Mouse (Mus musculus) liver, embryonic 11.5 days (tissue): Measurements from ENCODE around the gene Kcmf1. TPM values are rescaled to one million over a fixed set of nuclear protein-coding genes. Genes with fewer than 3 reads are reported as not detected.
"Not testable (repeated sequence)": the region's sequence is repeated elsewhere in the genome, so short reads cannot be mapped to it uniquely, and the experiment has no call there.

Source experiments
- ATAC-seq: fragments of 200-750 bp; cut with Nextera tagmentation; replicated peaks from 2 replicates; pipeline ENCODE4 v1.8.0; 2017; ENCODE audit warnings: moderate number of reproducible peaks, mild to moderate bottlenecking, moderate TSS enrichment, moderate library complexity; ENCODE audit not compliant: low FRiP score
- DNase-seq: peaks from one replicate; pipeline ENCODE4 v3.0.0-alpha.2; 2017; ENCODE audit warnings: low spot score
- H3K27ac ChIP-seq: fragments of 300-500 bp; sonication (generic); 2 replicates; pipeline ENCODE4 v1.5.1; 2014; ENCODE audit warnings: mild to moderate bottlenecking, low read depth, low read length, control low read depth
- H3K27me3 ChIP-seq: fragments of 300-500 bp; sonication (generic); replicated peaks from 2 replicates; pipeline ENCODE4 v1.6.1; 2014; ENCODE audit warnings: low read length, mixed read lengths; ENCODE audit not compliant: control insufficient read depth, insufficient read depth
- H3K36me3 ChIP-seq: fragments of 300-500 bp; sonication (generic); 2 replicates; pipeline ENCODE4 v1.6.1; 2014; ENCODE audit warnings: mild to moderate bottlenecking, low read length, moderate library complexity, mixed read lengths; ENCODE audit not compliant: control insufficient read depth, insufficient read depth
- H3K4me1 ChIP-seq: fragments of 300-500 bp; sonication (generic); replicated peaks from 2 replicates; pipeline ENCODE4 v1.6.1; 2014; ENCODE audit warnings: low read length, mixed read lengths; ENCODE audit not compliant: control insufficient read depth, insufficient read depth
- H3K4me2 ChIP-seq: fragments of 300-500 bp; sonication (generic); 2 replicates; pipeline ENCODE4 v1.6.1; 2014; ENCODE audit warnings: mild to moderate bottlenecking, control low read depth, moderate library complexity
- H3K4me3 ChIP-seq: fragments of 300-500 bp; sonication (generic); 2 replicates; pipeline ENCODE4 v1.5.1; 2014; ENCODE audit warnings: low read depth, low read length, control low read depth
- H3K9ac ChIP-seq: fragments of 300-500 bp; sonication (generic); 2 replicates; pipeline ENCODE4 v1.6.1; 2014; ENCODE audit warnings: low read depth, low read length, control low read depth
- H3K9me3 ChIP-seq: fragments of 300-500 bp; sonication (generic); 2 replicates; pipeline ENCODE4 v1.6.1; 2016; ENCODE audit warnings: low read length, inconsistent platforms, mixed read lengths; ENCODE audit not compliant: control insufficient read depth
- WGBS: fragments of 180-500 bp; shearing (Covaris S2); extraction: QIAGEN DNeasy Blood & Tissue Kit; methylation state at CpG from one replicate; pipeline ENCODE4 v1.1.7; 2014; 5-methylcytosine and 5-hydroxymethylcytosine counted together
- polyA plus RNA-seq: library from polyadenylated mRNA; unstranded; fragments of >200 nt; fragmentation: Nextera tagmentation; extraction: Ambion mirVana; gene quantifications from 2 replicates; pipeline ENCODE4 v1.2.1, GENCODE M21; 2014

Gene Kcmf1
- polyA plus RNA-seq, 1 experiment from 2014 or later = 40.6 TPM

DNA sequence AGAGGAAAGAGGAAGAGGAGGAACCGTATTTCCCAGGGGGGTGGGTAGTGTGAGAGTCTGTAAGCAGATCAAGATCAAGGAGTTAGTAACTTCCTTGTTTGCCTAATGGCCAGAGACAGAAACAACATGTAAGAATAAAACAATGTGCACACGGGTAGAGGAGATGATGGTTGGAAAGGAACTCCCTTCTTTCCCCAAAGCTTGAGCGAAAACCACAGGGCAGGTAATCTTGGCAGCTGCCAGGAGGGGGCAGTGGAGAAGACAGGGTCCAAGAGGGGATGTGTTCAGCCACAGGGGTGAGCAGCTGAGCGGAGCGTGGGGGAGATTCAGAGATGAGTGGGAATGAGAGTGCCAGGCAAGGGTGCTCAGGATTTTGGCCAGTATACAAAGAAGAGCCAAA, 48.1 kb downstream of the Kcmf1 start:
- DNase-seq (no peak), ATAC-seq (no peak)
- Histone ChIP-seq H3K4me1 (no peaks in the 10 kb centered on the region), H3K9me3 (peaks cover 2% of the 10 kb centered on the region; the same call in 1 of the 2 replicates), H3K36me3 (peaks cover 41% of the 10 kb centered on the region), H3K4me2 (no peak overlapping the region), H3K9ac (no peak overlapping the region), H3K4me3 (no peak overlapping the region), H3K27me3 (no peaks in the 10 kb centered on the region), H3K27ac (no peak overlapping the region)
- 86% methylated on average over 5 of the region's 5 CpGs for WGBS

DNA sequence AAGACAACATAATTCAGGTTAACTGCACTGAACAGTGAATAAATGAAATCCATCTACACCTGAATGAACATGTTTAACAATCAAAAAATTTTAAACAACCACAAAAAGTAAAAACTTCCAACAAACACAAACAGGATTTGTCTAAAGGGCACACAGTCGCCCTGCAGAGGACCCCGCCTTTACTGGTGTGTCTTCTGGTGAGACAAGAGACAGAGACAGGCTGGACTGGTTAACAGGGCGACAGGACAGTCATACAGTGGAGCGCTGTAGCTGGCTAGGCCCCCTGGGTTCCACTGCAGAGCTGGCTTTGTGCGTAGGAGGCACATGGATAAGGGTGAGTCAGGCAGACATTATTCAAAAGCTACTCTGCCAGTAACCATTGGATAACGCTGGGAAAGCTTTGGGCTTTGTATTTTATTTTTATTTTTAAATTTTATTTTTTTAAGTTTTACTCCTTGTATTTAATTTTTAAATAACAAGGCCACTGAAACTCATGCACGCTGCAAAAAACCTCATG, 57.7 kb downstream of the Kcmf1 start:
- no peak for DNase-seq
- Histone ChIP-seq H3K27me3 (no peaks in the 10 kb centered on the region), H3K9ac (no peak overlapping the region), H3K4me2 (no peak overlapping the region), H3K4me3 (no peak overlapping the region), H3K4me1 (no peaks in the 10 kb centered on the region), H3K9me3 (no peaks in the 10 kb centered on the region), H3K27ac (no peak overlapping the region), H3K36me3 (peaks cover 22% of the 10 kb centered on the region)
- WGBS = 88% methylated on average over 7 of the region's 7 CpGs
- ATAC-seq = no peak

DNA sequence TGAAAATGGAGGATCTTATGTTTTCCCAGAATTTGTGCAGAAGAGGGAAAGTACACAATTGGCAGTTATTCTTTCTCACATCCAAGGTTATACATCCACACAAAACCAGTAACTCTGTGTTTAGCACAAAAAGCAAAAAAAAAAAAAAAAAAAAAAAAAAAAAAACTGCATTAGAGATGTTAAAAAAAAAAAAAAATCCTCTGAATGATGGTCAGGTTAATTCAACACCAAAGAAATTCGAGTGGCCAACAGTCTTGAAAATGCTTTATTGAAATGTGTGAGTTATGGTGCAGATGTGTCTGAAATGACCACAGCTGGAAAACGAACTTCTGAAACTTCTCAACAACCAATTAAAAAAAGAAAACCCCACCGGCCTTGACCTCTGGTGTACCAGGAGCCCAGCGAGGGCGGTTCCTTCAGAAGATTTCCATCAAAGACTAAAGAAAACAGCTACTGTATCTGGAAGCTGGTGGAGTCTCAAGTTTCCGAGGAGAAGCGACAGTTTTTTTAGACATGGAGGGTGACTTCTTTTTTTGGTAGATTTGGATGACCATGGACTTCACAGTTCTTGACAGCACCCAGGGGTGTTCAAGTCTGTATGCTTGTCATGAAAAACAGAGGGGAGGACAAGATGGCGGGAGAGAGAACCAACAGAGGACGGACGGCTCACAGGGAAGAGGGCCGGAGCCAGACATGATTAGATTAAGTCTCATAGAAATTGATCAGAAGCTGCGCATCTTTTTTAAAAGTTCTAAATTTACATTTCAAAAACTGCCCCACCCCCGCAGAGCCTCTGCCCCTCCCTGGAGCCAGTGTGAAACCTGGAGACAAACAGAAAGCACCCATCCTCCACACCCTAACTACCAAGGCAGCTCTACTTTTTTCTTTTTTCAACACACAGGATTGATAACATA, 58.7 kb downstream of the Kcmf1 start:
- Histone ChIP-seq H3K27ac (no peak overlapping the region), H3K4me1 (no peaks in the 10 kb centered on the region), H3K9me3 (no peaks in the 10 kb centered on the region), H3K9ac (no peak overlapping the region), H3K36me3 (peaks cover 16% of the 10 kb centered on the region; the same call in 1 of the 2 replicates), H3K4me3 (no peak overlapping the region), H3K27me3 (no peaks in the 10 kb centered on the region), H3K4me2 (no peak overlapping the region)
- DNase-seq = no peak
- ATAC-seq = no peak
- WGBS = 91% methylated on average over 13 of the region's 13 CpGs

DNA sequence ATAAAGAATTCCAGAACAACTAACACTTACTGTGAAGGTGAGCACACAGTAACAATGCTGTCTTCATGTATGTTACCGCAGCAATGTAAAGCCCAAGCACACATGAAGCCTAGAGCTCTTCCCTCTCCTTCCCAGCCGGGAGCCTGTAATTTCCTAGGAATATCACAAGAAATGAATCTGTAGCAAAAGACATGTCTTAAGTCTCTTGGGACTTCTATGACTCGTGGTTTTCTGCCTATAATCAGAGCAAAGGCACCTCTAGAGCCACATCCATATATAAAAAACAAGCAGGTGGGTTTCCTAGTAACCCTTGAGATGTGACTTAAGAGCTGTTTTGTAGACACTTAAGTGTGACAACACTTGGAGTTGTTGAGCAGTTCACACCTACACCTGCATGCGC, 62.0 kb downstream of the Kcmf1 start:
- Histone ChIP-seq H3K36me3 (peaks cover 4% of the 10 kb centered on the region; the same call in 1 of the 2 replicates), H3K4me2 (no peak overlapping the region), H3K4me1 (no peaks in the 10 kb centered on the region), H3K4me3 (no peak overlapping the region), H3K9me3 (no peaks in the 10 kb centered on the region), H3K27ac (no peak overlapping the region), H3K27me3 (no peaks in the 10 kb centered on the region), H3K9ac (no peak overlapping the region)
- ATAC-seq (no peak), DNase-seq (no peak)
- 85% methylated on average over 4 of the region's 4 CpGs for WGBS

DNA sequence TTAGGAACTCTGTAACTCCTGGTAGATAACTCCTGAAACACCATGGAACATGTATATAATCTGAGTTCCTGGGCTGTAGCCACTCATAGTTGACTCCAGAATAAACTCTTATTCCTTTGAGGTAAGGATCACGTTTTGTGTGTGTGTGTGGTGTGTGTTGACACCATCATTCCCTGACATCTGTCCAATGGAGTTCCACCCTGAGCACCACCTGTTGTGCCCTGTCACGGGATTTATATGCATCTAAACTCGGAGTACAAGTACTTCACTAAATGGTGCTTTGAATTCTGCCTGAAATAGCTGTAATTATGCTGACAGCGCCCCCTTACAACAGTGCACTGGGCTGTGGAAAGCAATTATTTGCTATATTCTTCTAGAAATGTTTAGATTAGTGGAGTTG, 65.3 kb downstream of the Kcmf1 start:
- H3K4me3 ChIP-seq = no peak overlapping the region
- H3K4me2 ChIP-seq = no peak overlapping the region
- H3K27me3 ChIP-seq = no peaks in the 10 kb centered on the region
- no peaks in the 10 kb centered on the region for H3K9me3 ChIP-seq
- H3K27ac ChIP-seq = no peak overlapping the region
- ATAC-seq (no peak), DNase-seq (no peak)
- no peaks in the 10 kb centered on the region for H3K36me3 ChIP-seq
- 62% methylated on average over 4 of the region's 4 CpGs for WGBS
- no peak overlapping the region for H3K9ac ChIP-seq
- no peaks in the 10 kb centered on the region for H3K4me1 ChIP-seq

DNA sequence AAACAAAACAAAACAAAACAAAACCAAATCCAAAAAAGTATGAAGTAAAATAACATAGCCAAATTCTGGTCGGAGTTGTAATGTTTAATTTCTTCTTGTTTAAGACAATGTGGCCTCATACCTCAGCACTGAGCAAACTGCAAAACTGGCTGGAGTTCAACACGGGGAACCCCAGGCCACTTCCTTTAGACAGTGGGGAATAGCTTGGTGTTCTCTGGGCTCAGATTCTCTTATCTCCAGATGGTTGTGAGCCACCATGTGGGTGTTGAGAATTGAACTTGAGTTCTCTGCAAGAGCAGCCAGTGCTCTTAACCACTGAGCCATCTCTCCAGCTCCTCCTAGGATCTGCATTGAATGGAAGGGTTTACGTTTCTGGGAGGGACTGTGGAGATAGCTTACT, 67.9 kb downstream of the Kcmf1 start:
- Histone ChIP-seq H3K9me3 (no peaks in the 10 kb centered on the region; the same call in 1 of the 2 replicates), H3K27me3 (no peaks in the 10 kb centered on the region), H3K9ac (no peak overlapping the region), H3K36me3 (no peaks in the 10 kb centered on the region), H3K4me1 (no peaks in the 10 kb centered on the region), H3K4me2 (no peak overlapping the region), H3K27ac (no peak overlapping the region), H3K4me3 (no peak overlapping the region)
- ATAC-seq (no peak), DNase-seq (no peak)
- 52% methylated on average over 3 of the region's 3 CpGs for WGBS

DNA sequence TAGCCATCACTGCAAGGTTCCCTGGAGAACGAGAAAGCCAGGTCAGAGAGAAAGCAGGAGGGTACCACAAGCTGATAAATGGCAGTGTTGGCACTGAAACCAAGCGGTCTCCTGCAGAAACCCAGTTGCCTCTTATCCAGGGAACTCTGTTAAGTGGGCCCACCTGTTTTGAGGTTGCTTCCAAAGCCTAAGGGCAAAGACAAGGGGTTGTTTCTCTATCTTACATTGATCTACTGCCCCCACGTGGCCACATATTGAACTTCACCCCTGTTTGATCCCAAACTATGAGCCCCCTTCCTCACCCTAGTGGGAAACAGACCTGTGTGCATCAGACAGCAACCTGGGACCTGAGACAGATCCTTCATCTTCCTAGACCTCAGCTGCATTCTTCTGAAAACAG, 68.5 kb downstream of the Kcmf1 start:
- H3K4me3 ChIP-seq = no peak overlapping the region
- no peak overlapping the region for H3K4me2 ChIP-seq
- no peaks in the 10 kb centered on the region for H3K27me3 ChIP-seq
- no peak overlapping the region for H3K9ac ChIP-seq
- no peaks in the 10 kb centered on the region; the same call in 1 of the 2 replicates for H3K9me3 ChIP-seq
- H3K36me3 ChIP-seq = no peaks in the 10 kb centered on the region
- ATAC-seq = no peak
- no peaks in the 10 kb centered on the region for H3K4me1 ChIP-seq
- DNase-seq = peak; percentile 63
- no peak overlapping the region for H3K27ac ChIP-seq
- 30% methylated on average over 3 of the region's 3 CpGs for WGBS

DNA sequence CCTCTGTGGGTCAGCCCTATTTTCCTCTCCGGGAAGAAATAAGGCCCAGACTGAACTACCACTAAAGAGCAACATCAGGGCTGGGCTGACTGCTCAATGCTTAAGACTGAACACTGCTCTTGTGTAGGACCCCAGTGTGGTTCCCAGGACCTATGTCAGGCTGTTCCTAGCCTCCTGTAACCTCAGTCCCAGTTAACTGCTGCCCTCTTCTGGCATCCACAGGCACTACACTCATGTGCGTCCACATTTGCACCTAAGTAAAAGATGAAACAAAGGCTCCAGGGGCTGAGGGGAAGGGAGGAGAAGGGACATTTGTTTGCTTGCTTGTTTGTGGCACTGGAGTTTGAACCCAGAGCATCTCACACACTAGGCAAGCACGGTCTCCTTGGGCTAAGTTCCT, 70.9 kb downstream of the Kcmf1 start:
- Histone ChIP-seq H3K27ac (no peak overlapping the region), H3K9ac (no peak overlapping the region), H3K9me3 (no peaks in the 10 kb centered on the region; the same call in 1 of the 2 replicates), H3K27me3 (peaks cover 6% of the 10 kb centered on the region), H3K36me3 (no peaks in the 10 kb centered on the region), H3K4me2 (no peak overlapping the region), H3K4me3 (no peak overlapping the region), H3K4me1 (peaks cover 5% of the 10 kb centered on the region)
- ATAC-seq (no peak), DNase-seq (no peak)
- WGBS = 68% methylated on average over 3 of the region's 3 CpGs

DNA sequence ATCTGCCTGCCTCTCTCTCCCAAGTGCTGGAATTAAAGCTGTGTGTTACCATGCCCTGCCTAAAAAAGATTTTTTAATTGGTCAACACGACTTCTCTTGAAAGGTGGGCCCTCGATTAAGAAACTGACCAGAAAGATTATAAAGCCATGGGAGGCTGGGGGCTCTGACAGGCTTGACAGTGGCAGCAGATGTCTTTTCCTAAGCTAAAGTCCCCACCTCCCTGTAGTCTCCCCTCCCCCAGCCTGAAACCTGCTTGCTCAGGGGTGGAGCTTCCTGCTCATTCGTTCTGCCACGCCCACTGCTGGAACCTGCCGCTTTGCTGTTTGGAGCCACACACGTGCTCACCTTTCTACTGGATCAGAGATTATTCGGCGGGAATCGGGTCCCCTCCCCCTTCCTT, 71.7 kb downstream of the Kcmf1 start:
- not testable (repeated sequence) for H3K4me3 ChIP-seq, ATAC-seq, H3K27ac ChIP-seq, H3K27me3 ChIP-seq, H3K9me3 ChIP-seq, DNase-seq, H3K9ac ChIP-seq, H3K4me1 ChIP-seq, H3K36me3 ChIP-seq
- peak overlapping the region; percentile 39 for H3K4me2 ChIP-seq
- 9% methylated on average over 8 of the region's 9 CpGs for WGBS
